Mouse (Mus musculus): ENCODE measurements at regions not wholly inside any gene's neighbourhood (a gene's known extent, or its start where the extent isn't known, plus 50 kb on each side); places are given as distances from the start of the nearest gene placed in this dataset.

- no peak for TF ChIP-seq CTCF (IDR thresholded peaks at IDR 0.05; ENCODE audit: low read depth, low read length)
- no peak for TF ChIP-seq POLR2A (IDR thresholded peaks at IDR 0.05; ENCODE audit: borderline replicate concordance, low read depth, low read length)
Observed at GRCm38 (mm10) chr6:140239356-140239755, 184.5 kb upstream of the Plekha5 start.

Measured in bone marrow macrophage, adult 2 months (primary cell).